Mouse (Mus musculus): Measurements from ENCODE around the gene Tgif2. TPM values are rescaled to one million over a fixed set of nuclear protein-coding genes. Genes with fewer than 3 reads are reported as not detected.
"Not testable (repeated sequence)": the region's sequence is repeated elsewhere in the genome, so short reads cannot be mapped to it uniquely, and the experiment has no call there.

The Tgif2 gene
- under 1 TPM; 0.15 to 0.28 TPM for total RNA-seq (2021)
- long read RNA-seq, experiment 1, partial matches to known transcripts: 0 of 1 reads
- long read RNA-seq, experiment 1, other reads (novel, unspliced or antisense): 1 of 1 reads
- long read RNA-seq, experiment 2, partial matches to known transcripts: 0 of 1 reads
- long read RNA-seq, experiment 2, other reads (novel, unspliced or antisense): 1 of 1 reads

- peak; percentile 49 for DNase-seq
- peak within 1 kb of the TSS; percentile 74 for H3K27ac ChIP-seq
- intact Hi-C loops (cut with DNase I): no loop called here
Measured at GRCm38 (mm10) chr2:156839319-156840191, at the start of gene Tgif2. TSS of gene Tgif2 (plus strand) at chr2:156840007.

GRCm38 (mm10) chr2:156798516-156798915 is 41.3 kb upstream of the Tgif2 start:
- Histone ChIP-seq H3K4me3 (no peak overlapping the region), H3K27ac (no peak overlapping the region)
- TF ChIP-seq CTCF (IDR thresholded peaks at IDR 0.05): no peak
- intact Hi-C loops (cut with DNase I): no loop called here
- no peak for DNase-seq

More at GRCm38 (mm10) chr2:156839319-156840191, at the start of gene Tgif2:
- H3K4me3 ChIP-seq: peak within 1 kb of the TSS; percentile 83
- no peak for TF ChIP-seq CTCF (IDR thresholded peaks at IDR 0.05)

- TF ChIP-seq CTCF (IDR thresholded peaks at IDR 0.05): no peak
- no peak overlapping the region for H3K27ac ChIP-seq
- no peak for DNase-seq
- intact Hi-C loops (cut with DNase I): loop anchor here (10.0 kb wide), 1 partner anchor 194 kb away; the partner anchor contains the start of gene Ndrg3
- no peak overlapping the region for H3K4me3 ChIP-seq
Measured at GRCm38 (mm10) chr2:156801045-156801444, 38.8 kb upstream of the Tgif2 start.

DNA sequence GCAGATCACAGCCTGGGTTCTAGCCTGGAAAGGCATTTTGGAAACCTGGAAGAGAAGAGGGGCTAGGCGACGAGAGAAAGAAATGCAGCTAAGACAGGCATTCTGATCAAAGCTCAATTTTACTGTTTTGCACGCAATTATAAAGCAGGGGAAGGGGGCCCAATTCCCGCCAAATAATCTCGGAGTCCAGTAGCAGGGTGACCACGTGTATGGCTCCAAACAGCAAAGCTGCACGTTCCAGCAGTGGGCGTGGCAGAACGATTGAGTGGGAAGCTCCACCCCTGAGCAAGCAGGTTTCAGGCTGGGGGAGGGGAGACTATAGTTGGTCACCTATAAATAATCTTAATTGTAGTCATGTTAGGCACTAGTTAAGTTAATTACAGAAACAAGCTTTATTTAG is 37.7 kb upstream of the Tgif2 start:
- DNase-seq, H3K27ac ChIP-seq, H3K4me3 ChIP-seq: not testable (repeated sequence)
- intact Hi-C loops (cut with DNase I): loop anchor here (10.0 kb wide), 1 partner anchor 193 kb away; the partner anchor contains the start of gene Ndrg3

DNA sequence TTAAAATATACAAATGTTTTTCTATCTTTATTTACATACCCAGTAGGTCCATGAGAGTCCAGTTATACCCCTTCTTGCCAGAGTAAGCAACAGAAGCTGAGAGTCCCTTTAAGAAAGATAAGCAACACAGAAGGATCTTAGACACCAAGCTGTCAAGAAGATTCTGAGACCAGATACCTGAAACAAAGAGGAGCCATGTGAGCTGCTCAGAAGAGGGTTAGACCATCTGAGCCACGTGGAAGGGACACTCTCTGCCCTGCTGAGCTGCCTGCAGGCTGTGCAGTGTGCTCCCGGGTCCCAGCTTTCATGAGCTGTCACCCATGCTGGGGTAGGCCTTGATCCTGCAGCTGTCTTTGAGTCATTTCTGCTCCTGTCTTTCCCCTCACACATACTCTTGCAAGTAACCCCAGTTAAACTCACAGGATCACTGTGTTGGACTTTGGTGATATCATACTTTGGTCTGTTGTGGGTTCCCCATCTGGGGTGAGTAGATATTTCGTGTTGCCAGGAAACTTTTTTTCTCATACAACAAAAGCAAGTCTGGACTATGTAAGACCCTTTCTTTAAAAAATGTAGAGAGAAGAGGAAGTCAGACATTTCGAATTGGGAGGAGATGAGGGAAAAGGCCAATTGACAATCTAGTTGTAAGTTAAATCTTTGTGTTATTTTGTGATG is 36.0 kb upstream of the Tgif2 start:
- no peak for TF ChIP-seq CTCF (IDR thresholded peaks at IDR 0.05)
- H3K4me3 ChIP-seq: no peak overlapping the region
- intact Hi-C loops (cut with DNase I): loop anchor here (10.0 kb wide), 1 partner anchor 191 kb away; the partner anchor contains the start of gene Ndrg3
- DNase-seq: no peak
- no peak overlapping the region for H3K27ac ChIP-seq

- no peak for DNase-seq
- Histone ChIP-seq H3K4me3 (no peak overlapping the region), H3K27ac (no peak overlapping the region)
- no peak for TF ChIP-seq CTCF (IDR thresholded peaks at IDR 0.05)
- intact Hi-C loops (cut with DNase I): loop anchor here (10.0 kb wide), 1 partner anchor 190 kb away; the partner anchor contains the start of gene Ndrg3
Measured at GRCm38 (mm10) chr2:156804589-156804988, 35.2 kb upstream of the Tgif2 start.

- Histone ChIP-seq H3K4me3 (no peak overlapping the region), H3K27ac (no peak overlapping the region)
- no peak for TF ChIP-seq CTCF (IDR thresholded peaks at IDR 0.05)
- DNase-seq: no peak
- intact Hi-C loops (cut with DNase I): loop anchor here (2.0 to 10.0 kb wide), 4 partner anchors 50 to 290 kb away; partner anchors contain the start of genes 4930518I15Rik and Ndrg3
Measured at GRCm38 (mm10) chr2:156806886-156807285, 32.9 kb upstream of the Tgif2 start.

- TF ChIP-seq CTCF (IDR thresholded peaks at IDR 0.05): peak; percentile 96
- intact Hi-C loops (cut with DNase I): loop anchor here (5.0 to 10.0 kb wide), 3 partner anchors 185 to 288 kb away; partner anchors contain the start of gene Ndrg3
- peak; percentile 65 for DNase-seq
- Histone ChIP-seq H3K27ac (no peak overlapping the region), H3K4me3 (no peak overlapping the region)
Measured at GRCm38 (mm10) chr2:156809579-156809978, 30.2 kb upstream of the Tgif2 start.

DNA sequence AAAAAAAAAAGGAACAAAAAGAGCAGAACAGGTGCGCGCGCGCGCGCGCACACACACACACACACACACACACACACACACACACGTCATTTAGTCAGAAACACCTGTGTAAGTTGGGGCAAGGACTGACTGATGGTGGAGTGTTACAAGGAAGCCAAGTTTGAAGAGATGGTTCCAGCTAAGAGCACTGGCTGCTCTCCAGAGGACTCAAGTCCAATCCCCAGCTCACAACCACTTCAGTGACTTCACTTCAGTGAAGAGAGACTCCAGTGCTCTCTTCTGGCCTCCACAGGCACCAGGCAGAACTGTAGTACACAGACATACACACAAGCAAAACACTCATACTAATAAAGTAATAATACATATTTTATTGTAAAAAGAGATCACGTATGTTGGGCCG is 29.1 kb upstream of the Tgif2 start:
- intact Hi-C loops (cut with DNase I): loop anchor here (5.0 kb wide), 1 partner anchor 37 kb away; no protein-coding TSS in a partner anchor
- H3K4me3 ChIP-seq: no peak overlapping the region
- no peak for DNase-seq
- H3K27ac ChIP-seq: no peak overlapping the region
- no peak for TF ChIP-seq CTCF (IDR thresholded peaks at IDR 0.05)

- Histone ChIP-seq H3K4me3 (no peak overlapping the region), H3K27ac (no peak overlapping the region)
- intact Hi-C loops (cut with DNase I): loop anchor here (5.0 kb wide), 1 partner anchor 36 kb away; no protein-coding TSS in a partner anchor
- TF ChIP-seq CTCF (IDR thresholded peaks at IDR 0.05): no peak
- no peak for DNase-seq
Measured at GRCm38 (mm10) chr2:156811556-156811955, 28.3 kb upstream of the Tgif2 start.

DNA sequence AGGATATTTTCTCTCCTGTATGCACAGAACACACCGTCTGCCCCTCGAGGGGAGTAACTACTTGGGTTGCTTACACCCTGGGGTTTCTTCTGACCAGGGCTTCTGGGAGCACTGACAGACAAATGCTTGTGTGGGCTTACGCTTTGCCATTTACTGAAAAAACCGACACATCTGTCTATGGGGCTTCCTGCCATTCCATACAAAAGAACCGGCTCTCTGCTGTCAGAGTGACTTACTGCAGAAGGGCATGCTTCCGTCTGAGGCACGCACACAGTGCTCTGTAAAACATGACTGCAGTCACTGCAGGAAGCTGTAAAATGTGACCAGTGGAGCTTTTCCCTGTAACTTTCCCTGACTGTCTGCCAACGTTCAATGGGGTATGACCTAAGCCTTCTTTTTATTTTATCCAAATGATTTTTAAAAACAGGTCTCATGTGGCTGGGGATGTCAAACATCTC is 25.4 kb upstream of the Tgif2 start:
- no peak overlapping the region for H3K27ac ChIP-seq
- no peak for TF ChIP-seq CTCF (IDR thresholded peaks at IDR 0.05)
- no peak overlapping the region for H3K4me3 ChIP-seq
- DNase-seq: no peak
- intact Hi-C loops (cut with DNase I): loop anchor here (5.0 kb wide), 1 partner anchor 33 kb away; no protein-coding TSS in a partner anchor

DNA sequence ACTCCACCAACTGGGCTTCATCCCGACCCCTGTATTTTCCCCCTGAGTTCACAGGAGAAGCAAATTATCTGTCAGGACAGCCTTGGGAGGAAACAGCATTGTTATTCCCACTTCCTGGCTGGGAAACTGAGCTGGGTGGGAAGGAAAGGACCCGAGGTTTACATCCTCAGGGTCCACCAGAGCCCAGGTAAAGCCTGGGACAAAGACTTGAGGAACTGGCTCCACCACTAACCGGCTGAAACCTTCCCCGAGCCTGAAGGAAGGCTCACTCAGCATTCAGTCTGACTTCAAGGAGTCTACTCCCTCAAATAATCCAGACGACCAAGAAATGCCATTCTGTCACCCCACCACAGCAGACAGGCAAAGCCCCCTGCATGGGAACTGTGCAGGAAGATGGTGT is 24.9 kb upstream of the Tgif2 start:
- Histone ChIP-seq H3K4me3 (no peak overlapping the region), H3K27ac (no peak overlapping the region)
- TF ChIP-seq CTCF (IDR thresholded peaks at IDR 0.05): no peak
- intact Hi-C loops (cut with DNase I): loop anchor here (5.0 kb wide), 1 partner anchor 32 kb away; no protein-coding TSS in a partner anchor
- no peak for DNase-seq

Measured in gastrocnemius, adult 2 months (tissue).